Mouse (Mus musculus): ENCODE data around the gene Elane. TPM values are rescaled to one million over a fixed set of nuclear protein-coding genes. Genes with fewer than 3 reads are reported as not detected.

The Elane gene
- polyA plus RNA-seq, 1 experiment from 2014 or later = not detected

DNA sequence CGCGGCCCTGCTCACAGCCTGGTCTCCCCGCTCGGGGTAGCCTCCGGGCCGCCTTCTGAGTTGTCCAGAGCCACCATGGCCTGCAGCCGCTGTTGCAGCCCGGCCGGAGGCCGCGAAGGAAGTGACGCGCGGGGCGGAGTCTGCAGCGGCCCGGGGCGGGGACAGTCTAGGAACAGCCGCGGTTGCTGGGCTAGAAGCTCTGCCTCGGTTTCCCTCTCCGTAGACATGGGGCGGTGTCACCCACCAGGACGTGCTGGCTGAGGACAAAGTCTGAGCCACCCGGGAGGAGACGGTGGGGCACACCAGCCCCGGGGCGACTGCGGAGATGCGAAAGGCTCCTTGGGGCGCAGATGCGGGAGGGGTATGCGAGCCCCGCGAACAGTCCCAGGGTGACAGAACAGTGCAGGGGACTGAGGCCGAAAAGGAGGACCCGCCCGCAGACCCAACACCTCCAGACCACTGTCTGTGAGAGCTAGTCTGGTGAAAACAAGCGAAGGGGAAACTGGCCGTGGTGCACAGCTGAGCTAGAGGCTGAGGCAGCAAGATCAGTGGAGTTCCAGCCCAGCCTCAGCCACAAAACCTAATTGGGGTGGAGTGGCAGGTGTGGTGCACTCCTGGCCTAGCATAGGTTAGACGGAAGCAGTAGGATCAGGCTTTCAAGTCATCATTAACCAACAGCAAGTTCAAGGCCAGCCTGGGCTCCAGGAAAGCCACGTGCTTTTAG lies 30.9 kb downstream of the Elane start, which contains the start of gene Kiss1r:
TSS of gene Kiss1r (plus strand) at position 164 of the 724 bp plus-strand sequence.
- H3K4me1 ChIP-seq (replicated peaks; ENCODE audit: control insufficient read depth, insufficient read depth, low read length) = peaks cover 44% of the 10 kb centered on the region
- ATAC-seq = peak; percentile 89
- peak within 1 kb of the TSS; percentile 91 for H3K4me3 ChIP-seq (replicated peaks; ENCODE audit: low read length)
- 0 out of 2 replicates have a peak, but pooled peaks cover 2% of the 10 kb centered on the region for H3K36me3 ChIP-seq (ENCODE audit: control insufficient read depth, insufficient read depth)
- no peaks in the 10 kb centered on the region for H3K9me3 ChIP-seq (ENCODE audit: control insufficient read depth, low read length)
- H3K4me2 ChIP-seq (ENCODE audit: low read length) = peak within 1 kb of the TSS; percentile 97
- 2% methylated on average over 42 of the region's 42 CpGs for WGBS
- H3K27me3 ChIP-seq (replicated peaks; ENCODE audit: control insufficient read depth, insufficient read depth, low read length) = peaks cover 46% of the 10 kb centered on the region
- peak within 1 kb of the TSS; percentile 98 for H3K9ac ChIP-seq (replicated peaks; ENCODE audit: low read depth, low read length)
- H3K27ac ChIP-seq (ENCODE audit: low read length) = peak within 1 kb of the TSS; percentile 80

DNA sequence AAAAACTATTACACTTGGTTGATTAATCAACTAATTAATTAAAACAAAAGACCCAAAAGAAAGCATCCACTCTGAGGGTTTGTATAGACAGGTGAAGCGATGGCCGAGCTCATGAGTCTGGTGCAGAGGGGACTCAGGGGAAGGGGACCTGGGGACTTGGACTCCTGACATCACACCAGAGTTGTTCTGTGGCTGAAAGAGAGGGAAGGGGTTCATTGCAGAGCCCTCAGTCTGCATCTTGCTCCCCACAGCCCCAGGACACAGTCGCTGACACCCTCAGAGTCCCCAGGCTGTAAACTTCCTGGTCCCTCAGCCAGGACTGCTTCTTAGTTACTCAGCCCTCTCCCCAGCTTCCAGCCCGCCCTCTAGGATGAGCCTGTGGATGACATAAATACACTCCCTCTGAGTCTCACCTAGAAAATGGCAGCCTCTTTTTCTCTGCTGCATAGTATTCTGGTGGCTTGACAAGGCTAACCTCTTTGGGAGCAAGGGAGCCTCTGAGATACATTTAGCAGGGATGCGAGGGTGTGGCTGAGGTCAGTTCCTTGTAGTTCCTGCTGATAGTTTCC lies 31.6 kb downstream of the Elane start:
- peaks cover 44% of the 10 kb centered on the region for H3K4me1 ChIP-seq (replicated peaks; ENCODE audit: control insufficient read depth, insufficient read depth, low read length)
- H3K27me3 ChIP-seq (replicated peaks; ENCODE audit: control insufficient read depth, insufficient read depth, low read length) = peaks cover 52% of the 10 kb centered on the region
- peak overlapping the region; percentile 97 for H3K4me2 ChIP-seq (ENCODE audit: low read length)
- H3K36me3 ChIP-seq (ENCODE audit: control insufficient read depth, insufficient read depth) = 0 out of 2 replicates have a peak, but pooled peaks cover 2% of the 10 kb centered on the region
- H3K9me3 ChIP-seq (ENCODE audit: control insufficient read depth, low read length) = no peaks in the 10 kb centered on the region
- peak overlapping the region; percentile 91 for H3K4me3 ChIP-seq (replicated peaks; ENCODE audit: low read length)
- H3K27ac ChIP-seq (ENCODE audit: low read length) = no peak overlapping the region
- WGBS = 41% methylated on average over 5 of the region's 5 CpGs
- ATAC-seq = no peak
- H3K9ac ChIP-seq (replicated peaks; ENCODE audit: low read depth, low read length) = peak overlapping the region; percentile 98

DNA sequence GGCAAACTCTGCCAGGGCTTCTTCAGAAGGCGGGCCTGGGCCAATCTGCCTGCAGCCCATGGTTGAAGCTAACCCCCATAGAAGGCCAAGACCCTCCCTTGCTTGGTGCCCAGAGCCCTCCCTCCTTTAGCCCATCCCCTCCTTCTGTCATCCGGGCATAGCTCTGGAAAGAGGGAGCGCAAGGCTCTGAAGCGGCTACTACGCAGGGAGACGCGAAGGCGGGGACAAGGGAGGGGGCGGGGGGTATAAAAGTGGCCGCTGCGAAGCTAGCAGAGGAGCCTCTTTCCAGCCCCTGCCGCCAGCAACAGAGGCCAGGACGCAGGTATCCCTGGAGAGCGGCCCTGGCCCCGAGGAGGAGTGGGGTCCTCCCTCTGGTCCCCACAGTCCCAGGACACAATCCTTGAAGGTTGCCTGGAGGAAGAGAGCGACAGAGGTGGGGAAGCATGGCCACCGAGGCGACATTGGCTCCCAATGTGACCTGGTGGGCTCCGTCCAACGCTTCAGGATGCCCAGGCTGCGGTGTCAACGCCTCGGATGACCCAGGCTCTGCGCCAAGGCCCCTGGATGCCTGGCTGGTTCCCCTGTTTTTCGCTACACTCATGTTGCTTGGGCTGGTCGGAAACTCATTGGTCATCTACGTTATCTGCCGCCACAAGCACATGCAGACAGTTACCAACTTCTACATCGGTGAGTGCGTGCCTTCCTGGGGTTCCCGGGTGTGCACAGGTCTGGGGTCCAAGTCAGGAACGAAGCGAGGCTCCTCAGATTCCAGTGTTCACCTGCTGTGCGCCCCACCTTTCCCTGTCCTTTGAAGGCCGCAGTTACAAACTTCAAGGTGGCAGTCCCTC lies 32.4 kb downstream of the Elane start:
- ATAC-seq = no peak
- H3K4me2 ChIP-seq (ENCODE audit: low read length) = no peak overlapping the region
- H3K4me1 ChIP-seq (replicated peaks; ENCODE audit: control insufficient read depth, insufficient read depth, low read length) = peaks cover 44% of the 10 kb centered on the region
- no peak overlapping the region for H3K4me3 ChIP-seq (replicated peaks; ENCODE audit: low read length)
- H3K27me3 ChIP-seq (replicated peaks; ENCODE audit: control insufficient read depth, insufficient read depth, low read length) = peaks cover 61% of the 10 kb centered on the region
- no peaks in the 10 kb centered on the region for H3K36me3 ChIP-seq (ENCODE audit: control insufficient read depth, insufficient read depth)
- no peak overlapping the region for H3K27ac ChIP-seq (ENCODE audit: low read length)
- 4% methylated on average over 34 of the region's 35 CpGs for WGBS
- H3K9ac ChIP-seq (replicated peaks; ENCODE audit: low read depth, low read length) = no peak overlapping the region
- no peaks in the 10 kb centered on the region for H3K9me3 ChIP-seq (ENCODE audit: control insufficient read depth, low read length)

DNA sequence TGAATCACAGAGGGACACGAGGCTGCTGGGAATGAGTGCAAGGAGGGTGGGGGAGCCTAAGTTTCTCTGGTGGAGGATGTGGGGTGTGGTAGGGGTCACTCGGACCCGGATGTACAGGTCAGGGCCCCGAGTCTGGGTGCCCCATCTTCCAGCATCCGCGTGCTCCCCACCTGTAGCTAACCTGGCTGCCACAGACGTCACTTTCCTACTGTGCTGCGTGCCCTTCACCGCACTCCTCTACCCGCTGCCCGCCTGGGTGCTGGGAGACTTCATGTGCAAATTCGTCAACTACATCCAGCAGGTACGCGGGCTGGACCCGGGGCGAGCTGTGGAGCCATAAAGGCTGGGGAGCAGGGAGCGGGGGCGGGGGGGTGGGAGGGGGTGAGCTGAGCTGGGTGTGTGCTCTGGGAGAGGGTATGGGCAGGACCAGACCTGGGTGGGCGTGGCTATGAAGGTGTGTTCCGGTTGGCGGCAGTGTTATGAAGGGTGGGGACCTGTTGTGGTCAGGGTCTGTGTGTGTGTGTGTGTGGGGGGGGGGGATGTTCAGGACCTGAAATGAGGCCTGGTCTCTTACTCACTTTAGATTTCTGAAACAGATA lies 33.3 kb downstream of the Elane start:
- Histone ChIP-seq H3K4me1 (replicated peaks; ENCODE audit: control insufficient read depth, insufficient read depth, low read length) (peaks cover 38% of the 10 kb centered on the region), H3K27me3 (replicated peaks; ENCODE audit: control insufficient read depth, insufficient read depth, low read length) (peaks cover 61% of the 10 kb centered on the region)
- WGBS = 4% methylated on average over 21 of the region's 21 CpGs

DNA sequence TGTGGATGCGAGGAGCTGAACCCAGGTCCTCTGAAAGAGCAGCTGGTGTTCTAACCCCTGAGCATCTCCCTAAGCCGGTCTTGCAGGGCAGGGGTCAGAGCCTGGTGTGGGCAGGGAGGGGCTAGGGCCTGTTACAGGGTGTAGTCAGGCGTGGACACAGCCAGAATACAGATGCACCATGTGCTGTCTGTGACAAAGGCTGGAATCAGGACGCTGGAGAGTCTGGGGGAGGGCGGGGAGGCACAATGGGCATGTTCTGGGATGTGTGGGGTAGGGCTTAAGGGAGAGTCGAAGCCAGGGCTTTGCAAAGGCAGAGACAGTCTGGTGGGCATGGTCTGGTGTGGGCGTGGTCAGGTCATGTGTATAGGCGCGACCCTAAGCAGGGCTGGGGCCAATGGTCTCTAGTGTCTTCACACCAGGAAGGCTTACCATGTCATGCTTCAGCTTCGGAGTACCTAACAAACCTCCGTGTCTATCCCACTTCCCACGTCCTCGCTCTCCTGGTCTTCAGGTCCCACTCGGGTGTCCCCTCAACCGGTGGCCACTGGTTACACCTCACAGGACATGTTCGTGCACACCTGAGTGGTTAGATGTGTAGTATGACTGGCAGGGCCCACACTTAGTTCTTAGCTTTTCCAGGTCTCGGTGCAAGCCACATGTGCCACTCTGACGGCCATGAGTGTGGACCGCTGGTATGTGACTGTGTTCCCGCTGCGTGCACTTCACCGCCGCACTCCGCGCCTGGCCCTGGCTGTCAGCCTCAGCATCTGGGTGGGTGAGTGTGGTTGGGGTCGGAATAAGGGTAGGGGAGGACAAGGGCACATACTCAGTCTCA lies 34.2 kb downstream of the Elane start:
- 16% methylated on average over 26 of the region's 26 CpGs for WGBS
- Histone ChIP-seq H3K36me3 (ENCODE audit: control insufficient read depth, insufficient read depth) (no peaks in the 10 kb centered on the region), H3K27ac (ENCODE audit: low read length) (no peak overlapping the region), H3K9me3 (ENCODE audit: control insufficient read depth, low read length) (no peaks in the 10 kb centered on the region), H3K27me3 (replicated peaks; ENCODE audit: control insufficient read depth, insufficient read depth, low read length) (peaks cover 61% of the 10 kb centered on the region), H3K9ac (replicated peaks; ENCODE audit: low read depth, low read length) (no peak overlapping the region), H3K4me2 (ENCODE audit: low read length) (no peak overlapping the region), H3K4me3 (replicated peaks; ENCODE audit: low read length) (no peak overlapping the region; the same call in 1 of the 2 replicates), H3K4me1 (replicated peaks; ENCODE audit: control insufficient read depth, insufficient read depth, low read length) (peaks cover 28% of the 10 kb centered on the region)
- no peak for ATAC-seq

More for the DNA sequence above, 33.3 kb downstream of the Elane start:
- Histone ChIP-seq H3K27ac (ENCODE audit: low read length) (no peak overlapping the region), H3K4me3 (replicated peaks; ENCODE audit: low read length) (no peak overlapping the region), H3K9me3 (ENCODE audit: control insufficient read depth, low read length) (no peaks in the 10 kb centered on the region), H3K4me2 (ENCODE audit: low read length) (no peak overlapping the region), H3K9ac (replicated peaks; ENCODE audit: low read depth, low read length) (no peak overlapping the region), H3K36me3 (ENCODE audit: control insufficient read depth, insufficient read depth) (no peaks in the 10 kb centered on the region)
- no peak for ATAC-seq

DNA sequence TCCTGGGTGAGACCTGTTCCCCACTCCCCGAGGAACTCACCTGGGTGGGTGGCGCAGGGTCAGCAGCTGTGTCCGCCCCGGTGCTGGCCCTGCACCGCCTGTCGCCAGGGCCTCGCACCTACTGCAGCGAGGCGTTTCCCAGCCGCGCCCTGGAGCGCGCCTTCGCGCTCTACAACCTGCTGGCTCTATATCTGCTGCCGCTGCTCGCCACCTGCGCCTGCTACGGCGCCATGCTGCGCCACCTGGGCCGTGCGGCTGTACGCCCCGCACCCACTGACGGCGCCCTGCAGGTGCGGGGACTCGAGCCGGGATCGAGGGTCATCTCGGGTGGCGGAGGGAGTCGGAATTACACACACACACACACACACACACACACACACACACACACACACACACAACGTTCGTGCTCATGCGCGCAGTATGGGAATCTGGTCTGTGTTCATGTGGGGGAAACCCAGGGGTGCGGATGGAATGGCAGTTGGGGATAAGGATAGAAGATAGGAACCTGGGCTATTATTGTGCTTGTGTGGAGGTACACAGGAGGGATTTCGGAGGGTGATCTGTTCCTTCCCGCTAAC lies 35.0 kb downstream of the Elane start, which contains the start of gene R3hdm4:
TSS of gene R3hdm4 (minus strand) at position 251 of the 578 bp plus-strand sequence.
- H3K27ac ChIP-seq (ENCODE audit: low read length) = no peak within 1 kb of the TSS
- H3K9ac ChIP-seq (replicated peaks; ENCODE audit: low read depth, low read length) = peak within 1 kb of the TSS; percentile 19; the same call in 1 of the 2 replicates
- H3K27me3 ChIP-seq (replicated peaks; ENCODE audit: control insufficient read depth, insufficient read depth, low read length) = peaks cover 61% of the 10 kb centered on the region
- H3K4me3 ChIP-seq (replicated peaks; ENCODE audit: low read length) = peak within 1 kb of the TSS; percentile 27
- H3K4me2 ChIP-seq (ENCODE audit: low read length) = peak within 1 kb of the TSS; percentile 41
- no peaks in the 10 kb centered on the region for H3K36me3 ChIP-seq (ENCODE audit: control insufficient read depth, insufficient read depth)
- peaks cover 28% of the 10 kb centered on the region for H3K4me1 ChIP-seq (replicated peaks; ENCODE audit: control insufficient read depth, insufficient read depth, low read length)
- ATAC-seq = no peak
- H3K9me3 ChIP-seq (ENCODE audit: control insufficient read depth, low read length) = no peaks in the 10 kb centered on the region
- WGBS = 3% methylated on average over 41 of the region's 41 CpGs

DNA sequence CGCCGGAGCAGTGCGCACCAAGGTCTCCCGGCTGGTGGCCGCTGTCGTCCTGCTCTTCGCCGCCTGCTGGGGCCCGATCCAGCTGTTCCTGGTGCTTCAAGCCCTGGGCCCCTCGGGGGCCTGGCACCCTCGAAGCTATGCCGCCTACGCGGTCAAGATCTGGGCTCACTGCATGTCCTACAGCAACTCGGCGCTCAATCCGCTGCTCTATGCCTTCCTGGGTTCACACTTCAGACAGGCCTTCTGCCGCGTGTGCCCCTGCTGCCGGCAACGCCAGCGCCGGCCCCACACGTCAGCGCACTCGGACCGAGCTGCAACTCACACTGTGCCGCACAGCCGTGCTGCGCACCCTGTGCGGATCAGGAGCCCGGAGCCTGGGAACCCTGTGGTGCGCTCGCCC lies 35.5 kb downstream of the Elane start:
- no peak for ATAC-seq
- Histone ChIP-seq H3K36me3 (ENCODE audit: control insufficient read depth, insufficient read depth) (no peaks in the 10 kb centered on the region), H3K4me3 (replicated peaks; ENCODE audit: low read length) (peak overlapping the region; percentile 27), H3K27me3 (replicated peaks; ENCODE audit: control insufficient read depth, insufficient read depth, low read length) (peaks cover 61% of the 10 kb centered on the region), H3K9ac (replicated peaks; ENCODE audit: low read depth, low read length) (peak overlapping the region; percentile 19; the same call in 1 of the 2 replicates), H3K27ac (ENCODE audit: low read length) (no peak overlapping the region), H3K9me3 (ENCODE audit: control insufficient read depth, low read length) (no peaks in the 10 kb centered on the region), H3K4me1 (replicated peaks; ENCODE audit: control insufficient read depth, insufficient read depth, low read length) (peaks cover 29% of the 10 kb centered on the region), H3K4me2 (ENCODE audit: low read length) (peak overlapping the region; percentile 41)
- WGBS = under 1% methylated on average over 34 of the region's 34 CpGs

All from forebrain, embryonic 16.5 days (tissue).